Mouse (Mus musculus): ENCODE measurements at regions not wholly inside any gene's neighbourhood (a gene's known extent, or its start where the extent isn't known, plus 50 kb on each side); places are given as distances from the start of the nearest gene placed in this dataset.

GRCm38 (mm10) chr4:134995052-134995451 is 64.4 kb downstream of the Syf2 start:
- no peak for TF ChIP-seq POLR2A (IDR thresholded peaks at IDR 0.05; ENCODE audit: extremely low read depth, insufficient read depth, low read length)
- TF ChIP-seq CTCF (IDR thresholded peaks at IDR 0.05; ENCODE audit: extremely low read depth, insufficient read depth, low read length): no peak
